Mouse (Mus musculus): Measurements from ENCODE around the gene Slc24a5.
"Not testable (repeated sequence)": the region's sequence is repeated elsewhere in the genome, so short reads cannot be mapped to it uniquely, and the experiment has no call there.

Slc24a5 gene

GRCm38 (mm10) chr2:125067894-125068293, at the start of gene Slc24a5:
Gene Slc24a5, plus strand, starts transcription at chr2:125068124.
- DNase-seq (ENCODE audit: low spot score): no peak

DNA sequence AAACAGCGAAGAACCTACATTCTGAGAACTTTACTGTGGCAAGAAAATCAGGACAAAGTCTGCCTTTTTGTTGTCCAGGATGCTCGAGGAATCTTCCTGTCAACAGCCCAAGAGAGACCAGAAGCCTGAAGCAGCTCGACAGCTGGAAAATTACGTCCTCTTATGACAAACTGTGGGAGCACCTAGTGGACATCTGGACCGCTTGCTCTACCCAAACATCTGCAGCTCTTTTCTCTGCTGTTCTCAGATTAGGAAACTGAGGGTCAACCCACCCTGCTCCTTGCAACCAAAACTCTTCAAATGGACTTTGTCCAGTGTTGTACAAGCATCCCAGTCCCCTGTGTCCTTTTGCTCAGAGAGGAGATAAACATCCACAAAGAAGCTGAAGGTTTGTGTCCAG, 43.5 kb upstream of the Slc24a5 start:
- DNase-seq (ENCODE audit: low spot score): no peak

DNA sequence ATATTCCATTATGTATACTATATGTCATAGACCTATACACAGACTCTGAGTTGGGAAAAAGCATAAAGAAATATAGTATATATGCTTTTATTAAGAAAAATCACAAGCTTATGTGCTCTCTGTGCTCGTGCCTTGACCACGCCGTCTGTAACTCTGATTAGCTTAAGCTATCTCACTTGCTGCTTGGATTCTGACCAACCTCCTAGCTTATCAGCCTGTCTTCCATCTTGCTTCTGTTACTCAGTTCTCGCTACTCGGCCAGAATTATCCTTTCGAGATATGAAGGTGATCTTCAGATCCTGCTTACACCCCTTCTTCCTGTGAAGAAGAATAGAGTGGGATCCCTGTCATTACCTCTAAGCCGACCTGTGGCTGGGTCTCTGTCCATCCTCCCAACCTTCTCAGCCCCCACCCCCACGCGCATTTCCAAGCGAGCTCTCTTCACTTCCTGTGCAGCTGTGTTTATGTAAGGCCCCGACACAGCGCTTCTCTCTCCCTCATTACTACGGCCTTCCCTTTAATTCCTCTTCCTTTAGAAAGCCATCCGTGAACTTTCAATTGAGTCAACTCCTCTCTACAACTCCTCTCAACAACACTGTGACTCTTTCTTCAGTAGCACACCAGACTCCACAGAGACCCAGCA, 41.4 kb upstream of the Slc24a5 start:
- DNase-seq (ENCODE audit: low spot score): peak; percentile 47

- no peak for DNase-seq (ENCODE audit: low spot score)
Observed at GRCm38 (mm10) chr2:125030591-125030990, 37.3 kb upstream of the Slc24a5 start.

DNA sequence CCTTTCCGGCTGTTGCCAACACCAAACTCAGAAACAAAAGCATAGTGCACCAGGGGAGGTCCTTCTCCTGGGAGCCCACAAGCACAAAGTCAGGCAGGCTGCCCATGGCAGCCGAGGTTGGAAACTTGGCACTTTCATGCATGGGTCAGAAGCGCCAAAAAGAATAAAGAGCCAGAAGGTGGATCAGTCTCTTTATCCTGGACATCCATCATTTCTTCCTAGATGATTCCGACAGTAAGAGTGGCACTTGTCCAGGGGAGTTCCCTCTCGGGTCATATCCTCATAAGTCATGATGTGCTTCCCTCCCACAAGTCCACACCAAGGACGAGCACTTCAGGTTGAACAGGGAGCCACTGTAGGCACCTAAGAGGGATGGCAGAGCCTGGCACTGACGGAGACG, 36.8 kb upstream of the Slc24a5 start:
- DNase-seq (ENCODE audit: low spot score): no peak

DNA sequence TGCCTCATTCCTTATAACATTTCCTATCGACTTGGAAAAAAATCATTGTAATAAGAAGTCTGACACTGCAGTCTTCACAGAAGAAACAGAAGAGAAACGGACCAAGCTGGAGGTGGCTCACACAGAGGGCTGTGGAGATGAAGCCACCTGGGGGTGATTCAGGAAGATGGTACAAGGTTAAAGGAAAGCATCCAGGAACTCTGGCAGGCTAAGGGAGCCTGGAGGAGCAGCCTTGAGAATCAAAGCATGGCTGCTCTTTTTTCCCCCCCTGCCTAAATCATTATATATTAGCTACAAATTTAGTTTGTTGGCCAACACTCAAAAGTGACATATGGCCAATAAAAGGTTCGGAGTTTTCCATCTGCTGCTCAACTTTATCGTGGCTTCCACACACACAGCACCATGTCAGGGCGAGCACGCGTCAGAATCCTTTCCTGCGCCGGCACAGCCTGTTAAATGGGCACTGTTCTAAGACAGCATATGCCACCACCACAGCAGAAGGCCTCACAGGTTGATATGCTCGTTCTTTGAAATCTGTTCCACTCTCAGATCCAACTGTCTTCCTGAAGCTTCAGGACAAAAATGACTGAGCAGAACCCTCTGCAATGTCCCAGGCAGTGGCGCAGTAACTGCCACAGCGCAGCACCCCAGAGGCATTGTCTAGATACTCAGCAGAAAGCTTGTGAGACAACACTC, 36.2 kb upstream of the Slc24a5 start:
- no peak for DNase-seq (ENCODE audit: low spot score)

DNA sequence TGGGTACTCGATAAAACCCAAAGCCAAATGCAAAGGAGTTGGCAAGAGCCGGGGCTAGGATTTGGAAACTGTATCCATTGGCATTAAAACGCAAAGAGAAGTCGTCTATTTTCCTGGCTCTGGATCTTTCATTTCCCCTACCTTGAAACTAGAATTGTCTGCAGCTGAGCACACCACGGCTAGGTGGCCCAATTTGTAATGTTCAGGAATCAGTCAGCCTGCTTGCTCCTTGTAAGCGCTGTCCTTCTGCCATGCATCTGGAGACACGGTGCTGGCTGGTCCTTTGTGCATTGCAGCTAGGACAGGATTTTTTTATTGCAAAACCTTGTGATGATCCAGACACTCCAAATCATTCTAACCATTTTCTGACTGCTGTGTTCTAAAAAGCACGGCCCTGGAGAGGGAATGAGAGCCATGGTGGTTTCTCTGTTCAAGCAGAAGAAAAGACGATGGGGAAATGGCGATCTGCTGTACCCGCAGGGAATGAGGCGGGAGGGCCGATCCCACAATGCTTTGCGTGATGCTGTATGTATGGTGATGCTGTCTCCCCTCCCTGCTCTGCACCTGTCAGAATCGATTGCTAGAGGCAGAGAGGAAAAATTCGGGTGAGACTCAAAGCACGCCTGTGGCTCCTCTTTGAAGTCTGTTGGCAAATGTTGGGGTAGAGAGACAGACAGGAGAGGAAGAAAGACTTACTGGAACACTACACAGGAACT, 35.5 kb upstream of the Slc24a5 start:
- no peak for DNase-seq (ENCODE audit: low spot score)

- DNase-seq (ENCODE audit: low spot score): peak; percentile 16
Observed at GRCm38 (mm10) chr2:125033042-125033743, 34.7 kb upstream of the Slc24a5 start.

- DNase-seq (ENCODE audit: low spot score): no peak
Observed at GRCm38 (mm10) chr2:125055316-125055903, 12.5 kb upstream of the Slc24a5 start.

DNA sequence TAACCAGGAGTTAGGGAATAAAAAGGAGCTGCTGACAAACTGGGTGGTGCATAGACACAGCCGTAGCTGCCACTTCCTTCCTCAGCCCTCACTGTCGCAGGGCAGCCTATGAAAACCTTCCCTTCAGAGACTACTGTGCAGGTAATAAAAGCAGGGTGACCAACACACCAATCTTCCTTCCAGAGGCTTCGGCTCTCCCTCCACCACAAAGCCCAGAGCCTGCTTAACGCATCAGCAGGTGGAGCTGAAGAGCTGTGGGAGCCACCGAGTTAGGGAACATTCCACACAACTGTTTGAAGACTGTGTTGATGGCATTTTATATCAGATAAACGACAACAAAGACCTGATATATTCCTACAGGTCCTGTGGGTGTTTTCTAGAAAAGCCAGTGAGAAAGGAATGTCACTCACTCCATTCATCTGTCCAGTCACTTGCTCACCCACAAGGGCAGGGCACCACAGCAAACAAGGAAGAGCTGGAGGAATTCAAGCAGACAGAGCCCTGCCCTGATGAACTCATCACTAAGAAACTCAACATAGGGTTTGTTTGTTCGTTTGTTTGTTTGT, 10.6 kb upstream of the Slc24a5 start:
- peak; percentile 48 for DNase-seq (ENCODE audit: low spot score)

DNA sequence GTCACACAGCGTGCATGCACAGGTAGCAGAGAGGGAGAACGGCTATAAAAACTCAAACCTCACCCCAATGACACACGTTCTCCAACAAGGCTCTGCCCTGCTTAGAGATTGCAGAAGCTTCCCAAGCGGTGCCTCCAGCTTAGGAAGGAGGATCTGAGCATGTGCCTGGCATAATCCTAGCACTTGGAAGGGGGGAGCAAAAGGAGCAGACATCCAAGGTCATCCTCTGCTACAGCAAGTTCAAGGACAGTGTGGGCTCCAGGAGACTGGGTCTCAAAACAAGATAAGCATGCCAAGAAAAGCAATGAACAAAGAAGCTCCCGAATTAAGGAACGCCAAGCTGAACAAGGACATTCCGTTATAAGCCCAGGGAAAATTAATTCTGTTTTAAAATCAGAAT, 6.5 kb upstream of the Slc24a5 start:
- no peak for DNase-seq (ENCODE audit: low spot score)

- DNase-seq (ENCODE audit: low spot score): no peak
Observed at GRCm38 (mm10) chr2:125062944-125063343, 5.0 kb upstream of the Slc24a5 start.

GRCm38 (mm10) chr2:125067373-125067772, 551 bp upstream of the Slc24a5 start:
- no peak for DNase-seq (ENCODE audit: low spot score)

GRCm38 (mm10) chr2:125068696-125069095, 772 bp downstream of the Slc24a5 start:
- no peak for DNase-seq (ENCODE audit: low spot score)

- no peak for DNase-seq (ENCODE audit: low spot score)
Observed at GRCm38 (mm10) chr2:125073056-125073780, 5.3 kb downstream of the Slc24a5 start.

DNA sequence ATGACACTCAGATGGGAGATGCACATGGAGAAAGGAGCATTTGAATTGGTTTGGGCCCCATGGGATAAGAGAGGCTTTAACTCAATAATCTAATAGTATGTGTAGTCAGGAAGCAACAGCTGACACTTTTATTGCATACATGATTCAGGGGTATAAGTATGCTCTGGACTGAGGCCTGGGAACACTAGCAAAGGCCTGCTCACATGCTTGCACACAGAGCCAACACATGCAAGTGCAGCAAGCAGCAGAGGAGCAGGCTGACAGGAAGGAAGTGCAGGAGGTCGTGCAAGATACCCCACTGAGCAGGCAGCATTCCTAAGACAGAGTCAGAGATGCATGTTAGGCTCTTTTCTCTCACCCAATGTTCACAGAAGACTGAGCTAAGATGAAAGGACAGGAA, 16.0 kb downstream of the Slc24a5 start:
- DNase-seq (ENCODE audit: low spot score): peak; percentile 33

DNA sequence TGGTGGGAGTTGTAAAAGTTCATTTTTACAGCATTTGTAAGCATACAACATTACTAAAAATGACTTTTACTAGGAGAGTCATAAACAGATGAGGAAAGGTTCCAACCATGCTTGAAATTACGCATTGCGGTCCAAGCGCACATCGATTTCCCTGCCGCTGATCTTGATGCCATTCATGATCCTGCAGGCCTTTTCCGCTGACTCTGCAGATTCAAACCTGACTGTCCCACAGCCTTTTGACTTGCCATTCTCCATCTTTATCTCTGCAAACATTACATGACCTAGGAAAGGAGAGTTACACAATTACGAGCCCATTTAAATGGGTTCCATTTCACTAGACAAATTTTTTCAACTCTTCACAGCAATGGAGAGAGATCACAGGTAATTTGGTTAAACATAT, 20.8 kb downstream of the Slc24a5 start:
- DNase-seq (ENCODE audit: low spot score): no peak

DNA sequence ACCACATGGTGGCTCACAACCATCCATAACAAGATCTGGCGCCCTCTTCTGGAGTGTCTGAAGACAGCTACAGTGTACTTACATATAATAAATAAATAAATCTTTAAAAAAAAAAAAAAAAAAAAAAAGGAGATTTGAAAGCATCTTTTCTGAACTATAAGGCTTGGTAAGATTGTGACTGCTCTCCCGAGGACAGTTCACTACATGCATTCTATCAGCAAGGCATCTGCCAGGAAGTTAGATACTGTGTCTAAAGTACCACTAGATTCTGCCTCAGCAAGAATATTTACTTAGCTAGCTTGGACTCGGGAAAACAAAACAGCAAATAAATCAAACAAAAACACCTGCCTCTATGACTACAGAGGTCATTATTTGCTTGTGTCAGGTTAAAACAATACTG, 24.2 kb downstream of the Slc24a5 start:
- DNase-seq (ENCODE audit: low spot score): not testable (repeated sequence)

DNA sequence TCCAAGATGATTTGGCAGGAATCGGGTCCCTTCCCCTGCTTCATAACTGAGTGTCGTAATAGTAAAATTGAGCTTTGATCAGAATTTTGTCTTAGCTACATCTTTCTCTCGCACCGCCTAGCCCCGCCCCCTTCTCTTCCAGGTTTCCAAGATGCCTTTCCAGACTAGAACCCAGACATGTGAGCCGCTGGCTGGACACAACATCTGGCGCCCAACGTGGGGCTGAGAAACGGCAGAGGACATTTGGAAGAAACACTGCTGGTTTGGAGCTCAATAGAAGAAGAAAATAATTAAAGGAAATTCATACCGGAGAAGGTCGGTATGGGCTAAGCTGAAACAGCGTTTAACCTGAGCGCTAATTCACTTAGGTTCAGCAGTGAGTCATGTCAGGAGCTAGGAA, 36.6 kb downstream of the Slc24a5 start:
- not testable (repeated sequence) for DNase-seq (ENCODE audit: low spot score)

- not testable (repeated sequence) for DNase-seq (ENCODE audit: low spot score)
Observed at GRCm38 (mm10) chr2:125106536-125106935, 38.6 kb downstream of the Slc24a5 start.
